Mouse (Mus musculus) neural tube, embryonic 10.5 days (tissue): Measurements from ENCODE around the gene Nt5dc2.

ENCODE experiments used
- DNase-seq: peaks from one replicate; pipeline ENCODE4 v3.0.0-alpha.2; 2017; ENCODE audit warnings: low spot score; ENCODE audit errors: extremely low spot score

Nt5dc2 gene

GRCm38 (mm10) chr14:31168425-31168824, 37.6 kb downstream of the Nt5dc2 start, which contains the start of gene Stab1:
TSS of gene Stab1 (minus strand) at chr14:31168641.
- no peak for DNase-seq

DNA sequence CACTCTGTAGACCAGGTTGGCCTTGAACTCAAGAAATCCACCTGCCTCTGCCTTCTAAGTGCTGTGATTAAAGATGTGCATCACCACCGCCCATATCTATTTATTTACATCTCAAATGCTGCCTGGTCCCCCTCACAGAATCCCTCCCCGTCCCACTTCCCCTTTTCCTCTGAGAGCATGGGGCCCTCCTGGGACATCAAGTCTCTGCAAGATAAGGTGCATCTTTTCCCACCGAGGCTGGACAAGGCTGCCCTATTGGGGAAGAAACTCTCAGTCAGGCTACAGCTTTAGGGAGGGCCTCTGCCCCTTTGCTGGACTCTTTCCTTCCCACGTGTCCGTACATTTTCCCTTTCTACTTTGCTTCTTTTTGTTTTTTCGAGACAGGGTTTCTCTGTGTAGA, 38.7 kb downstream of the Nt5dc2 start:
- no peak for DNase-seq

- DNase-seq: no peak
Observed at GRCm38 (mm10) chr14:31170963-31171362, 40.1 kb downstream of the Nt5dc2 start.

GRCm38 (mm10) chr14:31171386-31171785, 40.5 kb downstream of the Nt5dc2 start:
- DNase-seq: no peak

DNA sequence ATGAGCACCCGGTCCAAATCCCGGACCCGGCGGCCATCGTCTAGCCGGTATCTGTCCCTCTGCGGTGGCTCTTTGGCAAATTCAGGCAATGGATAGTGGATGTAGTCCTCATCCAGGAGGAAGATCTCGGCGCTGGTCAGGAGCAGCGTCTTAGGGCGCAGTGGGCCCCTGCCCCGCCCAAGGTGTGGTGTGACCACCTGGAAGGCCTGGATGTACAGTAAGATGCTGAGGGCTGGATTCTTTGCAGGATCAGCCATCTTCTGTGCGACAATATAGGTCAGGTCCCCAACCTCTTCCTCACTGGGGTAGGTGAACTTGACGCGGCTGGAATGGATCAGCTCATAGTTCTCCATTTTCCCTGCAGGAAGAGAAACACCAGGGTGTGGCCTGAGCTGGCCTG, 41.0 kb downstream of the Nt5dc2 start:
- no peak for DNase-seq

- DNase-seq: no peak
Observed at GRCm38 (mm10) chr14:31172781-31173455, 42.1 kb downstream of the Nt5dc2 start.

GRCm38 (mm10) chr14:31173537-31173936, 42.7 kb downstream of the Nt5dc2 start:
- no peak for DNase-seq

DNA sequence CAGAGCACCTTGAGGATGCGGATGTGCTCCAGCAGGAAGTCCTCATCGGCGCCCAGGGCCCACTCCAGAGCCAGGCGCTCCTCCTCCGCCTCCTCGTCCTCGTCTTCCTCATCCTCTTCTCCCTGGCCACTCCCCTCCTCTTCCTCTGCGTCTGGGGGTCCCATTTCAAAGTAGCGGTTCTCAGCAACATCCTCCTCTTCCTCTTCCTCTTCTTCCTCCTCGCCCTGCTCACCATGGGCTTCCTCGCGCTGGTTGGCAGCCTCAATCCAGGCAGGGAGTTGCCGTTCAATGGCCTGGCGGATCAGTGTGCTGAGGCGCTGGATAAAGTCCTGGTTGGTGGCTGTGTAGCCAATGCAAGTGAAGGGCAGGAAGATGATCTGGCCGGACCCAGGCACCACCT, 46.4 kb downstream of the Nt5dc2 start:
- no peak for DNase-seq

DNA sequence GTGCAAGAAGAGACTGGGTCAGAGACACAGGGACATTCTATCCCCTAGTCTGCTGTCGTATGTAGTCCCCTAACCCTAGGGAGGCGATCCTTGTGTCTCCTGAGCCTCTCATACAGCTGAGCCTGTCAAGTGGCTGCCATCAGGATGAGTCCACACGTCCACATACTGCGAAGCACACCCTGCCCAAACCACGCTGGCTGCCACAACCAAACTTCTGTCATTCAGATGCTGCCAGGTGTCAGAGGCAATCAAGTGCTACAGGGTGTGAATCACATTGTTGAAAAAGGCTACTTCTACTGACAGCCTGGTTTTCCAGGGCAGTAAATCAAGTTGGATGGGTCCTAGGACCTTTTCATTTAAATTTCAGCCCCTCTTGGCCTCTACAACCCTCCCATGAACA, 46.9 kb downstream of the Nt5dc2 start:
- no peak for DNase-seq

DNA sequence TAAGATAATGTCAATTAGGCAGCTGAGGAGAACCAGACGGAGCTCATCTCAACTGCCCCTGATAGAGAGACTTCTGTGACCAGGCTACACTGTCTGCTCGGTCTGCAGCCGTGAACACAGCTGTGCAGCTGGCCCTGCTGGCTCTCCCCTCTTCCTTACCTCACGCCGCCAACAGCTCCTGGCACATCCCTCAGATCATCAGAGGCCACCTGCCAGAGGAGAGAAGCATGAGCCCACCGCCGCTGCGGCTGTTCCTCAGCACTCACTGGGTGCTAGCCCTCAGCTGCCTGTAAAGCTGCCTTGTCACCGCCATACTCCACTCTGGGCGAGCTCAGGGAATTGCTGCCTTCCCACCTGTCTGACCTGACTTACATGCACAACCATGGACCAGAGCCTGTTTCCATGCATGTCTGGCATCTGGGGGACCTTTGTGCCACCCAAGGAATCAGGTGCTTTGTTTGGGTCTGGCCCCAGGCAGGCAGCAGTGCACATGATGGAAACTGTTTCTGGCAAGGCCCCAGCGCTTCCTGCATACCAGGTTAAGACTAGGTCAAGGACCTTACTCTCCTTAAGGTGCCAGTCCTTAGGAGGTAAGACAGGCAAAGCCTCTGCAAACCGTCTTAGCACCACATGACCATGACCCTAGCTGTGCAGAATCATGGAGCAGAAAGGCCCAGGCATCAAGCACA, 49.0 kb downstream of the Nt5dc2 start:
- DNase-seq: no peak

GRCm38 (mm10) chr14:31181512-31181911, 50.7 kb downstream of the Nt5dc2 start:
- no peak for DNase-seq

GRCm38 (mm10) chr14:31182786-31183290, 52.0 kb downstream of the Nt5dc2 start:
- no peak for DNase-seq

- no peak for DNase-seq
Observed at GRCm38 (mm10) chr14:31183541-31183940, 52.7 kb downstream of the Nt5dc2 start.

DNA sequence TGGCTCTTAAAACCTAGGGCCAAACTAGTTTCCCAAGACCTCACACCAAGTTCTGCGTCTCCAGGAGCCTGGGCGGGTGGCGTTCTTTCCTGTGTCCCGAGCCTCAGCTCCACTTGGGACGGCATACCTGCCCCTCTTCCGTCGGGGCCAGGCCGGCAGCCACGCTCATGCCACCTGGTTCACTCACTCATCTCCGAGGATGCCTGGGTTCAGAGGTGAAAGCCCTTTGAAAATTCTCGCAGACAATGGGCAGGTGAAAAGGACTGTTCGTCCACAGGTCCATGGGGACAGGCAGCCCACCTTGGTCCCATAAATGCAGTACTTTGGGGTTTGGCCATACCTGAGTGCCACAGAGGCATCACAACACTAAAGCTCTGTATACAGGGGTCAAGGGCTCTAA, 53.3 kb downstream of the Nt5dc2 start:
- no peak for DNase-seq

DNA sequence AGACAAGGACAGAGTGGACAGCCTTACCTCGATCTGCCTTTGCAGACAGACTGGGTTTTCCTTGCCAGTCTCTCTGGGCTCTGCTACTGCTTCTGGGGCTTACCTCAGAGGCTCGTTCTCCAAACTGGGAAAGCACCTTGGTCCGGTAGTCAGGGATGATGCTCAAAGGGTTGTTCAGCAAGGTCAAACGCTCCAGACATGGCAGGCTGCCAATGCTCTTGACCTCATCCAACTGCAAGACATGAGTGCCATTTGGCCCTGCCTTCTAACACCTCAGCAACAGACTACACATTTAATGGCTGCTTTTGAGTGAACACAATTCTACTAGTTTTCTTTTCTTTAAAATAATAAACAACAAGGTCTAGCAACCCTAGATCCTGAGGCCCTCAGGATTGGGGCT, 55.8 kb downstream of the Nt5dc2 start:
- no peak for DNase-seq
